Mouse (Mus musculus) CD4-positive helper T cell, adult 2 months (primary cell): ENCODE results near the gene Tex13b.
"Not testable (repeated sequence)": the region's sequence is repeated elsewhere in the genome, so short reads cannot be mapped to it uniquely, and the experiment has no call there.

Source experiments
- DNase-seq: peaks from one replicate; pipeline ENCODE4 v3.0.0-alpha.2; 2012; ENCODE audit warnings: low read depth, missing footprints, low spot score

Tex13b gene

GRCm38 (mm10) chrX:140813312-140814006 is at the start of gene Tex13b:
Gene Tex13b, minus strand, starts transcription at chrX:140813433.
- no peak for DNase-seq

GRCm38 (mm10) chrX:140862760-140863159 is 49.5 kb upstream of the Tex13b start:
- DNase-seq = no peak

- no peak for DNase-seq
Measured at GRCm38 (mm10) chrX:140857445-140857844, 44.2 kb upstream of the Tex13b start.

GRCm38 (mm10) chrX:140857040-140857439 is 43.8 kb upstream of the Tex13b start:
- DNase-seq = not testable (repeated sequence)

- no peak for DNase-seq
Measured at GRCm38 (mm10) chrX:140854561-140854960, 41.3 kb upstream of the Tex13b start.

GRCm38 (mm10) chrX:140845401-140845800 is 32.2 kb upstream of the Tex13b start:
- DNase-seq = not testable (repeated sequence)

- DNase-seq = no peak
Measured at GRCm38 (mm10) chrX:140839887-140840286, 26.7 kb upstream of the Tex13b start.

GRCm38 (mm10) chrX:140838077-140838476 is 24.8 kb upstream of the Tex13b start:
- DNase-seq = no peak

- DNase-seq = no peak
Measured at GRCm38 (mm10) chrX:140831706-140832105, 18.5 kb upstream of the Tex13b start.

GRCm38 (mm10) chrX:140822295-140822694 is 9.1 kb upstream of the Tex13b start:
- no peak for DNase-seq

GRCm38 (mm10) chrX:140805340-140805739 is 7.9 kb downstream of the Tex13b start:
- DNase-seq = no peak

GRCm38 (mm10) chrX:140769794-140770193 is 43.4 kb downstream of the Tex13b start:
- no peak for DNase-seq
